Mouse (Mus musculus) c-Kit-positive CD71-negative TER-119-negative erythroid progenitor cells, embryonic 14.5 days (primary cell): ENCODE measurements around the gene Msx1.

ENCODE experiments used
- DNase-seq: peaks from one replicate; pipeline ENCODE4 v3.0.0-alpha.2; 2013; ENCODE audit warnings: low read depth

Gene Msx1

GRCm38 (mm10) chr5:37825611-37826445 is 1.4 kb upstream of the Msx1 start:
- DNase-seq, result no peak

GRCm38 (mm10) chr5:37825111-37825600 is 773 bp upstream of the Msx1 start:
- DNase-seq, result no peak

DNA sequence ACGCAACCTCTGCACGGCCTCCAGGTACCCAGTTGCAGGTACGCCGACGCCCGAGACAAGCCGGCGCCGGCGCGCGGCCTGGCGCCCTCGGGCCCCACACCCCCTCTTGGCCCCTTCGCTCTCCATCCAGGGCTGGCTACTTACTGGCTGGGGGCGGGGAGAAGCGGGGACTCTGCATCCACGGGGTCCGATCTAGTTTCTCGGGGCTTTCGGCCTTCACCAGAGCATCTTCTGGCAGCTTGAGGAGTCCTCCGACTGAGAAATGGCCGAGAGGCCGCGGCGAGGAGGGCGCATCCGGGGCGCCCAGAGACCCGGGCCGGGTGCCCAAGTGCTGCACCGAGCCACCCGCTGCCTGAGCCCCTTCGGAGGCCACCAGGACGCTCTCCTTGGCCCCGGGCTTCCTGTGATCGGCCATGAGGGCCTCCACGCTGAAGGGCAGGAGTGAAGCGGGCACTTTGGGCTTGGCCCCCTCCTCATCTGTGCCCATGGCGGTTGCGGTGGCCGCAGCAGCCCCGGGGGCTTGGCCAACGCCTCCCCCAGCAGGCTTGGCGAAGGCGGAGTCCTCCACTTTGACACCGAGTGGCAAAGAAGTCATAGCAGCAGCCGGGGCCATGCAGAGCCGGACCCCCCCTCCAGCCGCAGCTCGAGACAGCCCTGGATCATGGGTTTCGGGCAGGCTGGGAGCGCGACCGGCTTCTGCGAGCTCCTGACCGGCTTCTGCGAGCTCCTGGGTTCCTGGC is 492 bp downstream of the Msx1 start:
- no peak for DNase-seq

- DNase-seq, result no peak
Observed at GRCm38 (mm10) chr5:37822791-37823720, 1.3 kb downstream of the Msx1 start.

DNA sequence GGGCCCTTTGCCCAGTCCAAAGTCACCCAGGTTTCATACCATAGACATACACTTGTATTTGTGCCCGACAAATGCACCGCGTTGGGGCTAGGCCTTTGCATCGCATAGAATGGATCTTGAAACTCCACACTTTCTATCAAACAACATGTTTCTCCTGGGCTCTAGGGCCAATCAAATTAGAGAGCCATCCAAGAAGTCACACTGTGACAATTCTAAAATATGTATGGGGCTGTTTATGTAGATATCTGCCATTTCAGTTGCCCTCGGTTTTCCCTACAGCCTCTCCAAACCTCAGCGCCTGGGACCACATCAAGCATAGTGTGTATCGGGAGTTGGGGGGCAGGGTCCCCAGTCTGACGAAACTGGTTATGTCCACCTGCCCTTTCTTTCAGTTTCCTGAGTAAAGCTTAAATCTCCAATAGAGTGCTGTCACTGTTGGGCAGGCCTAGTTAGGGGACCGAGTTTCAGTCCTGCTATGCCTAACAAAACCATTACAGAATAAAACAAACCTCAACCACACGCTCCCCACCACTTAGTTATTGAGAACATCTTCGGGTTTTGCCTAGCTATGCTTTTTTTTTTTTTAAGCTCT is 2.2 kb downstream of the Msx1 start:
- no peak for DNase-seq

GRCm38 (mm10) chr5:37821111-37821601 is 3.2 kb downstream of the Msx1 start:
- DNase-seq, result no peak

- no peak for DNase-seq
Observed at GRCm38 (mm10) chr5:37820689-37821088, 3.7 kb downstream of the Msx1 start.

DNA sequence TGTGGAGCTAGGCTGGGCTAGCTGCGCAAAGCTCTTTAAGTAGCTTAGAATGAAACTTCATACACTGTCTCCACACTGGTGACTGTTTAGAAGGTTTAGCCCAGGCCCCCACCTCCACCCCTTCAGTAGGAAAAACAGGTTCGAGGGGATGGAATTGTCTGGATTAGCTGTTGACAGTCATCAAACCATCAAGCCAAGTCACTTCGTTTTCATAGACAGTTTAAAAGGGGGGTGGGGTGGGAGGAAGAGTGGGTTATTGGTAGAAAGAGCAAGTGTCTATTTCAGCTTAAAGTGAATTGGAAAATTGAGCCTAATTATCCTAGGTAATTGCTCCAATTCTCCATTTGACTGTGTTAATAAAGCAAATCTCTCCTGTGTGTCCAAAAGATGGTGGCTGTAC is 4.4 kb downstream of the Msx1 start:
- no peak for DNase-seq

GRCm38 (mm10) chr5:37819541-37819940 is 4.8 kb downstream of the Msx1 start:
- no peak for DNase-seq

- no peak for DNase-seq
Observed at GRCm38 (mm10) chr5:37818533-37819215, 5.7 kb downstream of the Msx1 start.

DNA sequence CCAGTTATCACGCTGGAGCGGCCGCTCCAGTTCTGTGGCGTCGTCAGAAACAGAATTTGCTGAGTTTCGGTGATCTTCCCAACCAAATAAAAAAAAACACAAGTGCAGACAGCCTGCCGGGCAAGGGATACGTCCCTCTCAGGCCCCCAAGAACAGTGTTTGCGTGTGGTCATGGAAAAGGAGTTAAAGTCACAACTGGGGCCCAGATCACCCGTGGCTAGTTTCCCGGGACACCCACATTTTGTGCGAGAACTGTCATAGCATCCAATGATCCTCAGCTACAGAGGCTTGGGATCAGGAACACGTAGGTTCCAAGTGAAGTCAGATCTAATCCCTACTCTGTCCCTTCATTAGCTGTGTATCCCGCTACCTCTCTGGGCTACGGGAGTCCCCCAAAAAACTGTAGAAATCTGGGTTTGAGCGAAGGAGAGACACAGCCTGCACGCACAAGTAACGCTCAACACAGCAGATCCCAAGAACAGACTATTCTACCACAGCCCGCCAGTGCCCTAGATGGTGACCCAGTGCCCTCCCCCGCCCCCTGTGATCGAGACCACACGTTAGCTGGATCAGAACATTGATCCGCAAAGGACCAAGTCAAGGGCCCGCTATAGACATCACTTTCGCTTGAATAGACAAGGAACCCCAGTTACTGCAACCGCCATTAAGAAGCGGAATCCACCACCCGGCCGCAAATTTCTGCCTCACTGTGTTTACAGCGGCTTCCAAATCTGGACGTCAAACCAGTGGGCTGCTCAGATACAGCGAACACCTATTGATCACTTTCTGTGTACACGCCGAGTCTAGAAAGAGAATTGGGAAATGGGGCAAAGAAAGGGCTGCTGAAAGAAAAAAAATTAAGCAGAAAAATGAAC is 6.5 kb downstream of the Msx1 start:
- no peak for DNase-seq

GRCm38 (mm10) chr5:37816907-37817657 is 7.3 kb downstream of the Msx1 start:
- DNase-seq, result no peak

GRCm38 (mm10) chr5:37815909-37816308 is 8.5 kb downstream of the Msx1 start:
- DNase-seq, result no peak

DNA sequence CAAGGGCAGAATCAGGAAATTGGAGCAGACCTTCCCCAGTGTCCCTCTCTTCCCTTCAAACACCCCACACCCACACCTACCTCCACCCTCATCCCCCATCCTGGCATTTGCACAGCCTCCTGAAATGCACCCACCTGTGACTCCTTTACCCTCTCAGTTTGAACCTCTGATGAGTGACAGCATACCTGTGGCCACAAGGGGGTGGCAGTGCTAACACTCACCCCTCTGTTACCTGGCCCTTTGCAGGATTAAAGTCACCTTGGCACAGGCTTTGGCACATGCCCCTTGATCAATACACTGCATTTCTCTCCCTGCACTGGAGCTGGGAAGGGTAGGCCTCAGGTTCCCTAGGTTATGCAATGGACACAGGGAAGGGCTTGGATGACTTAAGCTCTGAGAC is 10.2 kb downstream of the Msx1 start:
- DNase-seq, result no peak

GRCm38 (mm10) chr5:37805291-37805690 is 19.1 kb downstream of the Msx1 start:
- no peak for DNase-seq

DNA sequence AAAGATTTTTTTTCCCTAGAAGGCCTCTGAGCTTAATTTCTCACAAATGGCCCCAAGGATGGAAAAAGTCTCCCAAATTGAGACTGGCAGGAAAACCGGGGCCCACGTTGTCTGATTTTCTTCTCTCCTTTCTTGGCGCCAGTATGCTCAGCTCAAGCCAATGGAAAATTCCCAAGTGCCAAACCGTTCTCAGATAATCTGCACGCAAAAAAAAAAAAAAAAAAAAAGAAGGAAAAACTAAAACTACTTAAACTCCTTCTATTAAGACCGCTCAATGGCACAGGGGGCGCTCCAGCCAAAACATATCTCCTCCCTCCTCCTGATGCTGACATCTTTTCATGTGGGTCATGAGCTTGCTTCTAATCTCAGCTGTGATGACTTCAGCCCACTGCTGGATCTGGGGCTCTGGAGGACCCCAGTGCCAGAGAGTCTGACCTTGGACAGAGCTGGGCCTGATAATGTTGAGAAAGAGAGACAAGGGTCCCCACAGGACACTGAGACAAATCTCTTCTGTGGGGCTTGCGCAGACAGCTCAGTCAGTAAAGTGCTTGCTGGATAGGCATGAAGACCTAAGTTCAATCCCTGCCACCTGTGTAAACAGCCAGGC is 19.8 kb downstream of the Msx1 start:
- no peak for DNase-seq

DNA sequence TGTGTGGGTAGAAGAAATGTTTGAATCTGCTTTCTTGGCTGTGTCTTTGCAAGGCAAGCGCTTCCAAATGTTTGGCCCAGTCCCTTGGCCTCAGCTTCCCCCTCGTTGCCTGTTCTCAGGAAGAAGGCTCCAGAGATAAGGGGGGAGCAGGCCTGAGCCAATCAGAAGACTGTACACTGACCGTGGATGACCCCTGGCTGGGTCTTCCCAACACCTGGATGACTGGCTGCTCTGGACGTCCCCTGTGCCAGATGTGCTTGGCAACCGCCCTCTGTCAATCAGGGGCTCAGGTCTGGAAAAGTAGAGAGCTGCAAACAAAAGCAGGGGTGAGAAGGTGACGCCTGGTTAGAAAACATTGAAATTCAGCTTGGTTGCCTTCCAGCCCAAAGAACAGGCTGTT is 27.1 kb downstream of the Msx1 start:
- no peak for DNase-seq

- no peak for DNase-seq
Observed at GRCm38 (mm10) chr5:37796751-37797150, 27.6 kb downstream of the Msx1 start.

GRCm38 (mm10) chr5:37795691-37796090 is 28.7 kb downstream of the Msx1 start:
- DNase-seq, result no peak
